Mouse (Mus musculus): Measurements from ENCODE around the gene Cd37. TPM values are rescaled to one million over a fixed set of nuclear protein-coding genes. Genes with fewer than 3 reads are reported as not detected.

The Cd37 gene
- 2.1 and 2.6 TPM in 2 replicates for polyA plus RNA-seq (2015; fragmentation: Nextera tagmentation; extraction: Ambion mirVana)

DNA sequence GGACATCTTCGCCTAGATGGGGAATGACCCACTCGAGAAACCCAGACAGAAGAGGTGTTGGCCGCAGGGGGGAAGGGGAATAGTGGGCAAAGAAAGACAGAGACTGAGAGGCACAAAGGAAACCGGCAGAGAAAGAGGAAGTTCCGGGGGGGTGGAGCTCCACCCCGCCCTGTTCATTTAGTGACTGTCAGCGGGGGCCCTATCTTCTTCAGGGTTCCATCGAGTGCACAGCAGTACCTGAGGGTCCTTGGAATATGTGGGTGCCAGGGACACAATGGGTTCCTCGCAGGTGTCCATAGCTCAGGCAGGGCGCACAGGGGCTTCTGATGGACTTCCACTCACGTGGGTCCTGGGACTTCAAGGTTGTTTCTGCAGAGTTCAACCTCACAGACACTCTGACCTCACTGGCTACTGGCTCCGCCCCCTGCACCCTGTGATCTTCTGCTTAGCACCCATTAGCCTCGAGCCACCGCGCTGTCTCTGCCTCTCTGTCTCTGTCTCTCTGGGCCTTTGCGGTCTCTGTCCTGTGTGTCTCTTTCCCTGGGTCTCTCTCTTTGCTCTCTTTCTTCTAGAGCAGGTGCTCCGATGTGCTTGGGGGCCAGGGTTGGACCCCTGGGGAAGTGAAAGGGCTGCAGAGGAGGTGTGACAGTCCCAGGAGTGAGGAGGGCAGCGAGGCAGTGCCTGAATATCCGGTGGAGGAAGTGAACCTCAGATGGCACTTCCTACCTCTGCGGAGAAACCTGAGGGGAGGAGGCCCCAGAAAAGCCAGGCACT lies at the start of gene Cd37:
TSS of gene Cd37 (minus strand) at position 393 of the 774 bp plus-strand sequence.
- no peak for DNase-seq (ENCODE audit: low spot score)
- Histone ChIP-seq H3K36me3 (ENCODE audit: insufficient read depth, low read length) (no peaks in the 10 kb centered on the region), H3K27ac (no peak within 1 kb of the TSS), H3K27me3 (ENCODE audit: insufficient read depth, low read length) (no peaks in the 10 kb centered on the region), H3K4me2 (ENCODE audit: low read length) (no peak within 1 kb of the TSS), H3K4me3 (replicated peaks; ENCODE audit: low read depth, low read length) (no peak within 1 kb of the TSS), H3K9me3 (replicated peaks; ENCODE audit: low read length) (no peaks in the 10 kb centered on the region), H3K4me1 (replicated peaks; ENCODE audit: insufficient read depth, low read length) (peaks cover 13% of the 10 kb centered on the region), H3K9ac (ENCODE audit: low read depth, low read length) (no peak within 1 kb of the TSS)
- TF ChIP-seq CTCF (IDR thresholded peaks at IDR 0.05; ENCODE audit: low read depth) = no peak
- no peak for ATAC-seq (replicated peaks; ENCODE audit: low FRiP score, low read depth)
- WGBS = 43% methylated on average over 20 of the region's 20 CpGs

- Histone ChIP-seq H3K27me3 (ENCODE audit: insufficient read depth, low read length) (no peaks in the 10 kb centered on the region), H3K4me2 (ENCODE audit: low read length) (no peak overlapping the region), H3K9ac (ENCODE audit: low read depth, low read length) (no peak overlapping the region), H3K4me1 (replicated peaks; ENCODE audit: insufficient read depth, low read length) (no peaks in the 10 kb centered on the region), H3K4me3 (replicated peaks; ENCODE audit: low read depth, low read length) (no peak overlapping the region), H3K36me3 (ENCODE audit: insufficient read depth, low read length) (no peaks in the 10 kb centered on the region), H3K27ac (no peak overlapping the region), H3K9me3 (replicated peaks; ENCODE audit: low read length) (no peaks in the 10 kb centered on the region)
- DNase-seq (ENCODE audit: low spot score) = no peak
- TF ChIP-seq CTCF (IDR thresholded peaks at IDR 0.05; ENCODE audit: low read depth) = no peak
- no peak for ATAC-seq (replicated peaks; ENCODE audit: low FRiP score, low read depth)
- WGBS = 85% methylated on average over 13 of the region's 13 CpGs
Observed at GRCm38 (mm10) chr7:45286486-45286885, 47.6 kb upstream of the Cd37 start.

- Histone ChIP-seq H3K4me3 (replicated peaks; ENCODE audit: low read depth, low read length) (peak within 1 kb of the TSS; percentile 30), H3K9me3 (replicated peaks; ENCODE audit: low read length) (no peaks in the 10 kb centered on the region), H3K9ac (ENCODE audit: low read depth, low read length) (no peak within 1 kb of the TSS), H3K4me2 (ENCODE audit: low read length) (peak within 1 kb of the TSS; percentile 58), H3K4me1 (replicated peaks; ENCODE audit: insufficient read depth, low read length) (no peaks in the 10 kb centered on the region), H3K36me3 (ENCODE audit: insufficient read depth, low read length) (no peaks in the 10 kb centered on the region), H3K27ac (no peak within 1 kb of the TSS), H3K27me3 (ENCODE audit: insufficient read depth, low read length) (no peaks in the 10 kb centered on the region)
- WGBS = 7% methylated on average over 44 of the region's 44 CpGs
- DNase-seq (ENCODE audit: low spot score) (peak; percentile 55), ATAC-seq (replicated peaks; ENCODE audit: low FRiP score, low read depth) (peak; percentile 80)
- TF ChIP-seq CTCF (IDR thresholded peaks at IDR 0.05; ENCODE audit: low read depth) = peak; percentile 80
Observed at GRCm38 (mm10) chr7:45277136-45277760, 38.3 kb upstream of the Cd37 start, which contains the start of gene Slc6a21. Gene Slc6a21 (plus strand): TSS chr7:45277513.

DNA sequence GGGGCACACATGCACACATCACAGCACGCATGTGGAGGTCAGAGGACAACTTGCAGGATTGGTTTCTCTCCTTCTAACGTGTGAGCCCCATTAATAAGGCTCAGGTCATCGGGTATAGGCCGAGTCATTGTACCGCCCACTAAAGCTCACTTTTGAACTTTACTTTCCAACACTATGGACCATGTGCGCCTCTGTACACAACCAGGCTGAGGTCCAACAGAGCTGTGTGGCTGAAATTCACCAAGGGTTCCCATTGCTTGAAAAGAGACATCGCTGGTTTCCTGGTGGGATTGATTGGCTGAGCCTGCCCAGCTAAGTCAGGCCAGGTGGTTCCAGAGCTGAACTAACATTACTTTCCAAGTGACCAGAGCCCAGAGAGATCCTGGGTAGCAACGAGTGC lies 34.8 kb upstream of the Cd37 start:
- Histone ChIP-seq H3K9me3 (replicated peaks; ENCODE audit: low read length) (no peaks in the 10 kb centered on the region), H3K36me3 (ENCODE audit: insufficient read depth, low read length) (no peaks in the 10 kb centered on the region), H3K4me3 (replicated peaks; ENCODE audit: low read depth, low read length) (no peak overlapping the region), H3K4me2 (ENCODE audit: low read length) (no peak overlapping the region), H3K27ac (no peak overlapping the region), H3K9ac (ENCODE audit: low read depth, low read length) (no peak overlapping the region), H3K27me3 (ENCODE audit: insufficient read depth, low read length) (no peaks in the 10 kb centered on the region), H3K4me1 (replicated peaks; ENCODE audit: insufficient read depth, low read length) (no peaks in the 10 kb centered on the region)
- 87% methylated on average over 8 of the region's 8 CpGs for whole genome bisulfite sequencing
- no peak for ATAC-seq (replicated peaks; ENCODE audit: low FRiP score, low read depth)
- no peak for TF ChIP-seq CTCF (IDR thresholded peaks at IDR 0.05; ENCODE audit: low read depth)
- DNase-seq (ENCODE audit: low spot score) = no peak

DNA sequence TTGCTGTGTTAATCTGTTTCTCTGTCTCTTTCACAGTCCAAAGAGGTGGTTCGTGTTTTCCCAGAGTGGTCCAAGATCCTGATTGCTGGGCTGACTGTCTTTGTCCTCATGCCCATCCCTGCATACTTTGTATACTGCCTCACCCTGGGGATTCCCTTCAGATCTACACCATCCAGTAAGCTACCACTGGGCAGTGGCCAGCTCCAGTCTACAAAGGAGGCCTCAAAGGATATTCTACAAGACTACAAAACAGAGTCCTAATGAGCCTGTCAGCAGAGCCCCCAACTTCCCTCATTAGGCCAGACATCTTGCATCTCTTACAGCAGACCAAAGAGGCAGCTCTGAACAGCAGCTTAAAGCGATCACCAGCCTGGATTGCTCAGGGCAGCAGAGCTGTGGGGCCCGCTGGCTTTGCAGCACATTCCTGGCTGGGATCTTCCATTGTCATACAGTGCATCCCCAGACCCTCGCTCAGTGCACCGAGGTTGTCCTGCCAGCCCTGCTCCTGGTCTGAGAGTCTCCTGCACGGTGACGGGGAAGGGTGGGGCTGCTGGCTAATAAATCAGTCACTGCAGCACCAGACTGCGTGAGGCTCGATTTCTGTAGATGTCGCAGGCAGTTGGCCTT lies 34.0 kb upstream of the Cd37 start:
- Histone ChIP-seq H3K4me3 (replicated peaks; ENCODE audit: low read depth, low read length) (no peak overlapping the region), H3K4me1 (replicated peaks; ENCODE audit: insufficient read depth, low read length) (no peaks in the 10 kb centered on the region), H3K9me3 (replicated peaks; ENCODE audit: low read length) (no peaks in the 10 kb centered on the region), H3K9ac (ENCODE audit: low read depth, low read length) (no peak overlapping the region), H3K27ac (no peak overlapping the region), H3K36me3 (ENCODE audit: insufficient read depth, low read length) (no peaks in the 10 kb centered on the region), H3K27me3 (ENCODE audit: insufficient read depth, low read length) (no peaks in the 10 kb centered on the region), H3K4me2 (ENCODE audit: low read length) (no peak overlapping the region)
- ATAC-seq (replicated peaks; ENCODE audit: low FRiP score, low read depth) (no peak), DNase-seq (ENCODE audit: low spot score) (no peak)
- no peak for TF ChIP-seq CTCF (IDR thresholded peaks at IDR 0.05; ENCODE audit: low read depth)
- WGBS = 30% methylated on average over 10 of the region's 10 CpGs

DNA sequence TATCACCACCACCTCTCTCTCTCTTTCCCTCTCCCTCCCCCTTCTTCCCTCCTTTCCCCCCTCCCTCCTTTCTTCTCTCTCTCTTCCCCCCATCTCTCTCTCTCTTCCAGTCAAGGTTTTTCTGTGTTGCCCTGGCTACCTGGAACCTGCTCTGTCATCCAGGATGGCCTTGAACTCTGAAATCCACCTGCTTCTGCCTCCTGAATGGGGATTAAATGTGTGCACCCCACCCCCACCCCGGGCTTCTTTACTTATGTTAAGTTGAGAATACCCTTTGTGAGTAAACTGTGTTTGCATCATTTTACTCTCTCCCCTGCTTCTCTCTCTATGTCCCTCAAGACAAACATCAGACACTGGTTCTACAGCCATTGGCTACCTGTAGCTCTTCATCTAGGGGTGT lies 26.6 kb upstream of the Cd37 start:
- 77% methylated on average over 1 of the region's 1 CpGs for WGBS
- H3K4me1 ChIP-seq (replicated peaks; ENCODE audit: insufficient read depth, low read length) = no peaks in the 10 kb centered on the region
- H3K9ac ChIP-seq (ENCODE audit: low read depth, low read length) = no peak overlapping the region

More for the DNA sequence above, 26.6 kb upstream of the Cd37 start:
- no peak overlapping the region for H3K27ac ChIP-seq
- no peak for TF ChIP-seq CTCF (IDR thresholded peaks at IDR 0.05; ENCODE audit: low read depth)
- ATAC-seq (replicated peaks; ENCODE audit: low FRiP score, low read depth) (no peak), DNase-seq (ENCODE audit: low spot score) (no peak)
- H3K4me2 ChIP-seq (ENCODE audit: low read length) = no peak overlapping the region
- H3K4me3 ChIP-seq (replicated peaks; ENCODE audit: low read depth, low read length) = no peak overlapping the region
- no peaks in the 10 kb centered on the region for H3K27me3 ChIP-seq (ENCODE audit: insufficient read depth, low read length)
- H3K36me3 ChIP-seq (ENCODE audit: insufficient read depth, low read length) = no peaks in the 10 kb centered on the region
- no peaks in the 10 kb centered on the region for H3K9me3 ChIP-seq (replicated peaks; ENCODE audit: low read length)
